In genomic region chrX:161716503-161716864, GRCm38 (mm10) we compare ENCODE assay signal across 9 mouse cellular contexts. TPM values are rescaled to one million over a fixed set of nuclear protein-coding genes. Genes with fewer than 3 reads are reported as not detected.
DNase-seq lines count a peak whose midpoint lies in the region; ATAC-seq and TF ChIP-seq lines count a peak whose summit lies in the region.
"Had no signal": no experiment of that assay in that cellular context is flagged by ENCODE, and none has a peak within 500 bp of the region (broad histone marks: within the 10 kb centered on the region; RNA-seq: fewer than 3 reads in every experiment).

No protein-coding gene starts in this region.

- H3K9me3 ChIP-seq in kidney, postnatal 0 days (replicated peaks; ENCODE audit: low read length), result no peaks in the 10 kb centered on the region
- H3K9me3 ChIP-seq in intestine, postnatal 0 days (ENCODE audit: control insufficient read depth), result no peaks in the 10 kb centered on the region
- no peaks in the 10 kb centered on the region for H3K9me3 ChIP-seq in neural tube, embryonic 12.5 days

- no peak for TF ChIP-seq POLR2A in embryonic fibroblast, embryonic 13.5 days (IDR thresholded peaks at IDR 0.05; ENCODE audit: low read depth, low read length)

- peaks cover 5% of the 10 kb centered on the region; the same call in 1 of the 2 replicates for H3K27me3 ChIP-seq in kidney, postnatal 0 days (ENCODE audit: insufficient read depth, low read length)
- H3K27me3 ChIP-seq in intestine, postnatal 0 days (replicated peaks; ENCODE audit: control insufficient read depth, insufficient read depth, low read length), result peaks cover 17% of the 10 kb centered on the region
- peaks cover 12% of the 10 kb centered on the region; the same call in 1 of the 2 replicates for H3K27me3 ChIP-seq in neural tube, embryonic 12.5 days (replicated peaks)

- no peak for DNase-seq in kidney, postnatal 0 days (ENCODE audit: low spot score)
- no peak for DNase-seq in kidney, postnatal 4 days
- no peak for DNase-seq in spleen, postnatal 10 days (ENCODE audit: low spot score in 2 of 2)
- DNase-seq in thymus, postnatal 0 days (ENCODE audit: low spot score), result no peak
- no peak for DNase-seq in spleen, postnatal 14 days (ENCODE audit: low spot score in 2 of 2)

- H3K36me3 ChIP-seq in kidney, postnatal 0 days (ENCODE audit: insufficient read depth, low read length), result no peaks in the 10 kb centered on the region
- no peaks in the 10 kb centered on the region for H3K36me3 ChIP-seq in intestine, postnatal 0 days (ENCODE audit: control insufficient read depth, insufficient read depth)
- no peaks in the 10 kb centered on the region for H3K36me3 ChIP-seq in neural tube, embryonic 12.5 days

- peak overlapping the region; percentile 53 for H3K4me3 ChIP-seq in kidney, postnatal 0 days (replicated peaks; ENCODE audit: low read depth, low read length)
- H3K4me3 ChIP-seq in embryonic fibroblast, embryonic 13.5 days (ENCODE audit: insufficient read depth, low read length), result peak overlapping the region; percentile 32; the same call in 1 of the 2 replicates
- H3K4me3 ChIP-seq in intestine, postnatal 0 days (ENCODE audit: low read depth, low read length), result peak overlapping the region; percentile 51
- H3K4me3 ChIP-seq in neural tube, embryonic 12.5 days, result peak overlapping the region; percentile 58

- H3K27ac ChIP-seq in kidney, postnatal 0 days, result no peak overlapping the region
- no peak overlapping the region for H3K27ac ChIP-seq in embryonic fibroblast, embryonic 13.5 days (ENCODE audit: insufficient read depth, low read length)
- no peak overlapping the region for H3K27ac ChIP-seq in intestine, postnatal 0 days (ENCODE audit: low read depth, low read length)
- H3K27ac ChIP-seq in neural tube, embryonic 12.5 days, result no peak overlapping the region

- TF ChIP-seq CTCF in kidney, postnatal 0 days (IDR thresholded peaks at IDR 0.05; ENCODE audit: low read depth), result no peak
- no peak for TF ChIP-seq CTCF in embryonic fibroblast, embryonic 13.5 days (IDR thresholded peaks at IDR 0.05; ENCODE audit: borderline replicate concordance, insufficient read depth, low read length)
- no peak for TF ChIP-seq CTCF in intestine, postnatal 0 days (IDR thresholded peaks at IDR 0.05; ENCODE audit: low read depth)

- no peak overlapping the region for H3K9ac ChIP-seq in kidney, postnatal 0 days (ENCODE audit: low read depth, low read length)
- H3K9ac ChIP-seq in intestine, postnatal 0 days (ENCODE audit: low read depth, low read length), result no peak overlapping the region
- peak overlapping the region; percentile 75; the same call in 1 of the 2 replicates for H3K9ac ChIP-seq in neural tube, embryonic 12.5 days

- no peak; the same call in 1 of the 2 replicates for ATAC-seq in kidney, postnatal 0 days (replicated peaks; ENCODE audit: low FRiP score, low read depth)
- peak; percentile 17; the same call in 1 of the 2 replicates for ATAC-seq in intestine, postnatal 0 days
- ATAC-seq in neural tube, embryonic 12.5 days (ENCODE audit: low FRiP score, low read depth), result peak; percentile 17; the same call in 1 of the 2 replicates
- ATAC-seq: inflammation-experienced regulatory T-cells, adult 6 months had no signal

- no peaks in the 10 kb centered on the region for H3K4me1 ChIP-seq in kidney, postnatal 0 days (replicated peaks; ENCODE audit: insufficient read depth, low read length)
- H3K4me1 ChIP-seq in embryonic fibroblast, embryonic 13.5 days (ENCODE audit: control insufficient read depth, insufficient read depth, low read length), result no peaks in the 10 kb centered on the region
- H3K4me1 ChIP-seq in intestine, postnatal 0 days (replicated peaks; ENCODE audit: control insufficient read depth, insufficient read depth, low read length), result no peaks in the 10 kb centered on the region
- no peaks in the 10 kb centered on the region for H3K4me1 ChIP-seq in neural tube, embryonic 12.5 days

- peak overlapping the region; percentile 75 for H3K4me2 ChIP-seq in kidney, postnatal 0 days (ENCODE audit: low read length)
- peak overlapping the region; percentile 80 for H3K4me2 ChIP-seq in intestine, postnatal 0 days (replicated peaks; ENCODE audit: low read depth)
- peak overlapping the region; percentile 74 for H3K4me2 ChIP-seq in neural tube, embryonic 12.5 days (replicated peaks)

- 29% methylated on average over 9 of the region's 9 CpGs for WGBS in kidney, postnatal 0 days
- 46% methylated on average over 4 of the region's 9 CpGs for WGBS in intestine, postnatal 0 days
- WGBS in neural tube, embryonic 12.5 days, result 19% methylated on average over 6 of the region's 9 CpGs

RNA-seq across cellular contexts. Expression of gene Rai2, which starts 0.4 kb away (rescaled TPM):
- polyA plus RNA-seq in kidney, postnatal 0 days (2015; fragmentation: Nextera tagmentation; extraction: Ambion mirVana), result 5.6 and 5.8 TPM in 2 replicates
- 0.45 and 0.47 TPM in 2 replicates for polyA plus RNA-seq in embryonic fibroblast, embryonic 13.5 days (2011; ENCODE audit: insufficient read length, low read depth, missing spikeins)
- polyA plus RNA-seq in intestine, postnatal 0 days (2015; fragmentation: Nextera tagmentation; extraction: Ambion mirVana), result 4.4 and 5.0 TPM in 2 replicates
- polyA plus RNA-seq in neural tube, embryonic 12.5 days (2016; fragmentation: Nextera tagmentation; extraction: Ambion mirVana), result 12.3 and 15.9 TPM in 2 replicates
- polyA plus RNA-seq in thymus, postnatal 0 days (2015; fragmentation: Nextera tagmentation; extraction: Ambion mirVana), result 0.14 and 0.27 TPM in 2 replicates
- polyA plus RNA-seq: inflammation-experienced regulatory T-cells, adult 6 months had no signal
